Mouse (Mus musculus): ENCODE results near the gene Gtpbp3.

DNA sequence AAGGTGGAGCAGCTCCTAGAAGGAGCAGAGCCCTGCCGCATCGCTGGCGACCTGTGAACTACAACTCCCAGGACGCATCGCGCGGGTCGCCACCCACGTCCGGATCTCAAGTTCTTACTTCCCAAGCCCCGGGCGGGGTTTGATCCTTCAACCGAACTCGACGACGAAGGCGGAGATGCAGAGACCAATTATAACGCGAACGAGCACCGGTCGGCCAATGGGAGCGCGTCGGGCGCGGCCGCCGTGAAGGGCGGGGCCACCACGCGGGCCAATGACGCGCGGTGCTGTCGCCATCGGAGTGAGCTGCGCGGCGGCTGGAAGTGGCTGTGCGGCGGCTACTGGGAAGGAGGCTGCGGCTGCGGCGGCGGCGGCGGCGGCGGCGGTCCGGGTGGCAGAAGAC, 19.0 kb upstream of the Gtpbp3 start, which contains the start of gene Dda1:
- TF ChIP-seq CTCF (IDR thresholded peaks at IDR 0.05): no peak
- no peak for TF ChIP-seq EP300 (IDR thresholded peaks at IDR 0.05)

All from lung, postnatal 0 days (tissue).